Mouse (Mus musculus) liver, adult 2 months (tissue): ENCODE results near the gene Six1. TPM values are rescaled to one million over a fixed set of nuclear protein-coding genes. Genes with fewer than 3 reads are reported as not detected.

Experiments used
- DNase-seq: peaks from one replicate; pipeline ENCODE4 v3.0.0-alpha.2; 2011; ENCODE audit warnings: low read depth, low spot score; ENCODE audit errors: extremely low read depth
- H3K27ac ChIP-seq: fragments of 200-500 bp; replicated peaks from 2 replicates; pipeline ENCODE4 v1.5.1; 2012; ENCODE audit warnings: low read depth, mild to moderate bottlenecking, control low read depth, inconsistent platforms, low read length; ENCODE audit not compliant: insufficient read depth
- H3K27me3 ChIP-seq: fragments of 200-500 bp; 2 replicates; pipeline ENCODE4 v1.6.1; 2012; ENCODE audit warnings: mild to moderate bottlenecking, moderate library complexity, low read length, inconsistent platforms; ENCODE audit not compliant: control insufficient read depth, insufficient read depth
- H3K36me3 ChIP-seq: fragments of 200-500 bp; 2 replicates; pipeline ENCODE4 v1.6.1; 2012; ENCODE audit warnings: low read length, inconsistent platforms; ENCODE audit not compliant: control insufficient read depth, insufficient read depth
- H3K4me1 ChIP-seq: fragments of 200-500 bp; 2 replicates; pipeline ENCODE4 v1.6.1; 2011; ENCODE audit warnings: low read length; ENCODE audit not compliant: control insufficient read depth, insufficient read depth
- H3K4me3 ChIP-seq: fragments of 200-500 bp; 2 replicates; pipeline ENCODE4 v1.5.1; 2011; ENCODE audit warnings: low read depth, mild to moderate bottlenecking, control low read depth, low read length, moderate library complexity; ENCODE audit not compliant: insufficient read depth
- H3K79me2 ChIP-seq: fragments of 200-500 bp; 2 replicates; pipeline ENCODE4 v1.6.1; 2012; ENCODE audit warnings: inconsistent platforms, mild to moderate bottlenecking, low read length, moderate library complexity; ENCODE audit not compliant: control insufficient read depth, insufficient read depth
- H3K9ac ChIP-seq: fragments of 200-500 bp; 2 replicates; pipeline ENCODE4 v1.6.1; 2012; ENCODE audit warnings: low read depth, mild to moderate bottlenecking, control low read depth, inconsistent platforms, low read length
- CTCF ChIP-seq: fragments of 200-500 bp; IDR thresholded peaks from 2 replicates; pipeline ENCODE4 v1.5.1; 2011; ENCODE audit warnings: low read depth, low read length, control low read depth
- POLR2A ChIP-seq: fragments of 200-500 bp; IDR thresholded peaks from 2 replicates; pipeline ENCODE4 v1.6.1; 2011; ENCODE audit warnings: low read length, control low read depth; ENCODE audit not compliant: insufficient read depth; ENCODE audit errors: extremely low read depth
- WGBS: fragments of 180-500 bp; shearing (Covaris S2); methylation state at CpG from one replicate; pipeline ENCODE4 v1.1.7; 2018; 5-methylcytosine and 5-hydroxymethylcytosine counted together
- polyA plus RNA-seq: library from polyadenylated mRNA; depleted of rRNA; stranded (reverse); fragments of >200 nt; gene quantifications from 2 replicates; pipeline ENCODE4 v1.2.3, GENCODE M21; 2012
- total RNA-seq: library from RNA; depleted of rRNA; stranded (reverse); fragments of >200 nt; gene quantifications from 2 replicates; pipeline ENCODE4 v1.2.3, GENCODE M21; 2014

The Six1 gene
- total and polyA plus RNA-seq, 2 experiments: 0.09 TPM; not detected in 1

- Histone ChIP-seq H3K27me3 (peaks cover 27% of the 10 kb centered on the region), H3K79me2 (no peaks in the 10 kb centered on the region), H3K36me3 (no peaks in the 10 kb centered on the region), H3K9ac (no peak overlapping the region), H3K4me3 (no peak overlapping the region), H3K27ac (no peak overlapping the region), H3K4me1 (peaks cover 3% of the 10 kb centered on the region; the same call in 1 of the 2 replicates)
- no peak for TF ChIP-seq POLR2A
- TF ChIP-seq CTCF: no peak
- WGBS: 8% methylated on average over 19 of the region's 19 CpGs
- DNase-seq: no peak
Measured at GRCm38 (mm10) chr12:73052036-73052650, 1.5 kb downstream of the Six1 start.

- Histone ChIP-seq H3K4me3 (no peak overlapping the region), H3K27ac (no peak overlapping the region), H3K27me3 (peaks cover 34% of the 10 kb centered on the region), H3K36me3 (no peaks in the 10 kb centered on the region), H3K9ac (no peak overlapping the region), H3K4me1 (peaks cover 3% of the 10 kb centered on the region; the same call in 1 of the 2 replicates), H3K79me2 (no peaks in the 10 kb centered on the region)
- TF ChIP-seq CTCF: no peak
- no peak for TF ChIP-seq POLR2A
- 4% methylated on average over 15 of the region's 15 CpGs for WGBS
- DNase-seq: no peak
Measured at GRCm38 (mm10) chr12:73050811-73051580, 2.7 kb downstream of the Six1 start.

- TF ChIP-seq CTCF (no peak), POLR2A (no peak)
- Histone ChIP-seq H3K9ac (no peak overlapping the region), H3K4me1 (peaks cover 5% of the 10 kb centered on the region), H3K79me2 (no peaks in the 10 kb centered on the region), H3K4me3 (no peak overlapping the region), H3K27ac (no peak overlapping the region), H3K36me3 (no peaks in the 10 kb centered on the region), H3K27me3 (peaks cover 41% of the 10 kb centered on the region)
- no peak for DNase-seq
- 5% methylated on average over 13 of the region's 13 CpGs for WGBS
Measured at GRCm38 (mm10) chr12:73050305-73050704, 3.4 kb downstream of the Six1 start.

GRCm38 (mm10) chr12:73049520-73050225 is 4.0 kb downstream of the Six1 start:
- DNase-seq: no peak
- WGBS: 6% methylated on average over 19 of the region's 19 CpGs
- Histone ChIP-seq H3K27me3 (peaks cover 46% of the 10 kb centered on the region), H3K4me3 (no peak overlapping the region), H3K79me2 (no peaks in the 10 kb centered on the region), H3K4me1 (peaks cover 9% of the 10 kb centered on the region), H3K36me3 (no peaks in the 10 kb centered on the region), H3K27ac (no peak overlapping the region), H3K9ac (no peak overlapping the region)
- TF ChIP-seq CTCF (no peak), POLR2A (no peak)

GRCm38 (mm10) chr12:73048537-73048936 is 5.2 kb downstream of the Six1 start:
- 4% methylated on average over 3 of the region's 3 CpGs for WGBS
- no peaks in the 10 kb centered on the region for H3K79me2 ChIP-seq
- TF ChIP-seq CTCF (no peak), POLR2A (no peak)
- H3K4me1 ChIP-seq: peaks cover 8% of the 10 kb centered on the region
- H3K27me3 ChIP-seq: peaks cover 47% of the 10 kb centered on the region
- H3K36me3 ChIP-seq: no peaks in the 10 kb centered on the region
- no peak overlapping the region for H3K27ac ChIP-seq
- no peak for DNase-seq
- no peak overlapping the region for H3K4me3 ChIP-seq
- H3K9ac ChIP-seq: no peak overlapping the region
